Mouse (Mus musculus) erythroblast, embryonic 14.5 days (primary cell): Measurements from ENCODE around the gene Zfp641. TPM values are rescaled to one million over a fixed set of nuclear protein-coding genes. Genes with fewer than 3 reads are reported as not detected.

Experiments
- H3K27me3 ChIP-seq: 2 replicates; pipeline ENCODE4 v1.6.1; 2012; ENCODE audit warnings: inconsistent platforms; ENCODE audit not compliant: control insufficient read depth
- H3K36me3 ChIP-seq: 2 replicates; pipeline ENCODE4 v1.6.1; 2012; ENCODE audit warnings: mild to moderate bottlenecking, inconsistent platforms; ENCODE audit not compliant: control insufficient read depth
- H3K4me1 ChIP-seq: 2 replicates; pipeline ENCODE4 v1.6.1; 2012; ENCODE audit warnings: inconsistent platforms; ENCODE audit not compliant: control insufficient read depth
- H3K4me3 ChIP-seq: replicated peaks from 2 replicates; pipeline ENCODE3; 2012; ENCODE audit warnings: moderate library complexity, mild to moderate bottlenecking, inconsistent platforms
- H3K9me3 ChIP-seq: 2 replicates; pipeline ENCODE4 v1.6.1; 2012; ENCODE audit warnings: low read length, inconsistent platforms, mixed read lengths; ENCODE audit not compliant: control insufficient read depth
- GATA1 ChIP-seq: IDR thresholded peaks from 2 replicates; pipeline ENCODE4 v1.6.1; 2012; ENCODE audit warnings: low read length, inconsistent platforms, mixed read lengths
- TAL1 ChIP-seq: IDR thresholded peaks from 3 replicates; pipeline ENCODE4 v1.6.1; 2012; ENCODE audit warnings: low read length, inconsistent platforms, mixed read lengths
- polyA plus RNA-seq: library from polyadenylated mRNA; stranded (reverse); fragments of >175 nt; gene quantifications from 2 replicates; pipeline ENCODE4 v1.2.3, GENCODE M21; 2012

Gene Zfp641
- polyA plus RNA-seq, 1 experiment = 0.03 TPM

DNA sequence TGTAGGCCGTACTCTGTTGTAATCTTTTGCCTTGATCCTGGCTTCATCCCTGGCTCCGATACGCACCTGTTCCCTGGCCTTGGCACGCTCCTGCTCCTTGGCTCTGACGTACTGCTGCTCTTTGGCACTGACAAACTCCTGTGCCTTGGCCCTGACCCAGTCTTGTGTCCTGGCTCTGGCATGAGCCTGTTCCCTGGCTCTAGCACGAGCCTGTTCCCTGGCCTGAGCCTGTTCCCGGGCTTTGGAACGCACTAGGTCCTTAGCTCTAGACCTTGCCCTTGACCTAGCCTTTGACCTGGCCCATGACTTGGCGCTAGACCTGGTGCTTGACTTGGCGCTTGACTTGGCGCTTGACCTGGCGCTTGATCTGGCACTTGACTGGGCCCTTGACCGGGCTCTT, 39.7 kb downstream of the Zfp641 start:
- Histone ChIP-seq H3K9me3 (peaks cover 11% of the 10 kb centered on the region), H3K4me3 (no peak overlapping the region), H3K4me1 (no peaks in the 10 kb centered on the region), H3K27me3 (no peaks in the 10 kb centered on the region), H3K36me3 (no peaks in the 10 kb centered on the region)
- TF ChIP-seq GATA1 = no peak
- no peak for TF ChIP-seq TAL1

Other genes with a start within 250 kb of the Zfp641 start
- gene Pfkm, start 203.6 kb downstream of the Zfp641 start, polyA plus RNA-seq = 2.4 and 3.1 TPM in 2 replicates
- gene Senp1, start 202.4 kb downstream of the Zfp641 start, polyA plus RNA-seq = 0.71 and 1.0 TPM in 2 replicates
- 0.42 and 0.43 TPM in 2 replicates for gene Asb8, start 130.5 kb downstream of the Zfp641 start, polyA plus RNA-seq
- gene Ccdc184, start 129.0 kb downstream of the Zfp641 start, polyA plus RNA-seq = not detected in 2 replicates
- gene Olfr288, start 100.6 kb downstream of the Zfp641 start, polyA plus RNA-seq = not detected in 2 replicates
- not detected in 2 replicates for gene Gm44579, start 75.2 kb downstream of the Zfp641 start, polyA plus RNA-seq
- not detected in 2 replicates for gene Olfr287, start 75.1 kb downstream of the Zfp641 start, polyA plus RNA-seq
- gene Olfr286, start 61.7 kb downstream of the Zfp641 start, polyA plus RNA-seq = not detected in 2 replicates
- gene H1fnt, start 38.9 kb downstream of the Zfp641 start, polyA plus RNA-seq = not detected in 2 replicates
- 0.01 TPM in 1 of 2 replicates, not detected in the other for gene Olfr285, start 21.2 kb upstream of the Zfp641 start, polyA plus RNA-seq
- not detected in 2 replicates for gene Olfr284, start 44.8 kb upstream of the Zfp641 start, polyA plus RNA-seq
- not detected in 2 replicates for gene Olfr283, start 84.8 kb upstream of the Zfp641 start, polyA plus RNA-seq
- not detected in 2 replicates for gene Olfr282, start 135.1 kb upstream of the Zfp641 start, polyA plus RNA-seq
- 0.01 TPM in 1 of 2 replicates, not detected in the other for gene Olfr281, start 156.4 kb upstream of the Zfp641 start, polyA plus RNA-seq
- not detected in 2 replicates for gene OR5BS1P, start 173.7 kb upstream of the Zfp641 start, polyA plus RNA-seq
- gene Lalba, start 186.6 kb upstream of the Zfp641 start, polyA plus RNA-seq = not detected in 2 replicates
- gene Olfr279, start 196.2 kb upstream of the Zfp641 start, polyA plus RNA-seq = not detected in 2 replicates
- 2.3 and 2.7 TPM in 2 replicates for gene Kansl2, start 238.1 kb upstream of the Zfp641 start, polyA plus RNA-seq